Mouse (Mus musculus): ENCODE results near the gene Fbxo21.

DNA sequence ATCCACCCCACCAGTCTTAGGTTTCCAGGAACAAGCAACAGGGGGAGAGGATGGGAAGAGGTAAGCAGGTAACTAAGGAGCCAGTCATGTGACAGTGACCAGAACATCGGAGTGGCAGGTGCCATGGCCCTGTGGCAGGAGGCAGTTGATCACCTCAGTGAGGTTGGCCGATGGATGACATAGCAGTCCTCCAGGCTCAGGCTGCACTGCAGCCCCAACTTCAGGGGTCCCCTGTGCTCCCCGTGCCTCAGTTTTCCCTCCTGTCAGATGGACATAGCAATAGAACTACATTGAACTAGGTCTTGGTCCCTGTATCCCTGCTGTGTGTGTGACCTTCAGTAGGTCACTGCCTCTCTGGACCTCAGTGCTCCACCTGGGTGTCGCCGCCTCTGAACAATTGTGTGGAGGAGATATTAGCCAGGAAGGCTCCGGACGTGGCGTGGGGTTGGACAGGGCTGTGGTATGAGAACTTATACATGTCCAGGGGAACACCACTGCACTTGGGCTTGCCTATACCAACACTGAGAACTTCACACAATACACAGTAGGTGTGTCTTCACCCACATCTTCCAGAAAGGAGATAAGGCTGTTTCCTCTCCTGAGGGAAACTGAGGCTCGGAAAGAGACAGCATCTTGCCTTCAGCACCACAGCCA, 53.6 kb downstream of the Fbxo21 start:
- no peak for TF ChIP-seq CTCF (IDR thresholded peaks at IDR 0.05)
- TF ChIP-seq EP300 (IDR thresholded peaks at IDR 0.05; ENCODE audit: insufficient read depth, low read depth, low read length), result no peak
- TF ChIP-seq POLR2A (IDR thresholded peaks at IDR 0.05; ENCODE audit: insufficient read depth, low read depth, low read length), result no peak
